Mouse (Mus musculus) small intestine, adult 2 months (tissue): ENCODE data around the gene Stub1. TPM values are rescaled to one million over a fixed set of nuclear protein-coding genes. Genes with fewer than 3 reads are reported as not detected.

Experiments
- H3K27ac ChIP-seq: fragments of 200-500 bp; 2 replicates; pipeline ENCODE4 v1.5.1; 2012; ENCODE audit warnings: low read depth, low read length, control low read depth, inconsistent platforms; ENCODE audit not compliant: insufficient read depth
- H3K27me3 ChIP-seq: fragments of 200-500 bp; 2 replicates; pipeline ENCODE4 v1.6.1; 2012; ENCODE audit warnings: mild to moderate bottlenecking, moderate library complexity, low read length, inconsistent platforms; ENCODE audit not compliant: control insufficient read depth, insufficient read depth
- H3K36me3 ChIP-seq: fragments of 200-500 bp; 2 replicates; pipeline ENCODE4 v1.6.1; 2012; ENCODE audit warnings: mild to moderate bottlenecking, low read length, control low read depth, inconsistent platforms; ENCODE audit not compliant: control insufficient read depth, insufficient read depth
- H3K4me1 ChIP-seq: fragments of 200-500 bp; 2 replicates; pipeline ENCODE4 v1.6.1; 2012; ENCODE audit warnings: low read length, inconsistent platforms, mixed read lengths; ENCODE audit not compliant: control insufficient read depth, insufficient read depth, insufficient read length
- H3K4me3 ChIP-seq: fragments of 200-500 bp; 2 replicates; pipeline ENCODE4 v1.5.1; 2012; ENCODE audit warnings: low read depth, mild to moderate bottlenecking, control low read depth, inconsistent platforms, low read length, moderate library complexity
- CTCF ChIP-seq: fragments of 200-500 bp; IDR thresholded peaks from 2 replicates; pipeline ENCODE4 v1.5.1; 2012; ENCODE audit warnings: low read depth, mild to moderate bottlenecking, control low read depth, inconsistent platforms, low read length, moderate library complexity, mixed read lengths; ENCODE audit not compliant: insufficient replicate concordance, insufficient read length; ENCODE audit errors: extremely low read depth
- POLR2A ChIP-seq: fragments of 200-500 bp; IDR thresholded peaks from 2 replicates; pipeline ENCODE4 v1.6.1; 2012; ENCODE audit warnings: low read depth, mild to moderate bottlenecking, control low read depth, inconsistent platforms, low read length, moderate library complexity
- WGBS: fragments of 180-500 bp; shearing (Covaris S2); methylation state at CpG from one replicate; pipeline ENCODE4 v1.1.7; 2018; 5-methylcytosine and 5-hydroxymethylcytosine counted together
- polyA plus RNA-seq: library from polyadenylated mRNA; depleted of rRNA; stranded (reverse); fragments of >200 nt; gene quantifications from 2 replicates; pipeline ENCODE4 v1.2.3, GENCODE M21; 2012; rRNA removed

Stub1 gene
- 76.7 and 141 TPM in 2 replicates for polyA plus RNA-seq

DNA sequence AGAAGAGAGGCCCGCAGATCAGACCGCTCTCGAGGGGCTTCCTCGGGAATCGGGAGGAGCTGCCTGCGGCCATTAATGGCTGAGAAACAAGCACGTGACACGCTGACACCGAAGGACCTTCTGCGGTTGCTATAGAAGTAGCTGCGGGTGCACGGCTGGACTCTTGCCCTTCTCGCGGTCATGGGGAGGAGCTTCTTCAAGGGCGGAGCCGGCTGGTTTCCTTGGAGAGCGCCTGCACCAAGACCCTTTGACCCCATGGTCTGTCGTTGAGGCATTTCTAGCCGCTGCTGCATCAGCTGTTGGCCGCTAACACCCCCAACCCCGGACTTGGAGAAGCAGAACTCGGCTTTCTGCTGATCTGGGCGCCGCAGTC, at the start of gene Stub1:
Gene Stub1, minus strand, starts transcription at position 114 of the 373 bp plus-strand sequence.
- peak within 1 kb of the TSS; percentile 99 for H3K27ac ChIP-seq
- peak within 1 kb of the TSS; percentile 83 for H3K4me3 ChIP-seq
- no peak for TF ChIP-seq CTCF
- peak; percentile 9; the same call in 1 of the 2 replicates for TF ChIP-seq POLR2A
- 1% methylated on average over 24 of the region's 24 CpGs for WGBS
- peaks cover 15% of the 10 kb centered on the region for H3K36me3 ChIP-seq
- peaks cover 52% of the 10 kb centered on the region for H3K4me1 ChIP-seq
- no peaks in the 10 kb centered on the region for H3K27me3 ChIP-seq

DNA sequence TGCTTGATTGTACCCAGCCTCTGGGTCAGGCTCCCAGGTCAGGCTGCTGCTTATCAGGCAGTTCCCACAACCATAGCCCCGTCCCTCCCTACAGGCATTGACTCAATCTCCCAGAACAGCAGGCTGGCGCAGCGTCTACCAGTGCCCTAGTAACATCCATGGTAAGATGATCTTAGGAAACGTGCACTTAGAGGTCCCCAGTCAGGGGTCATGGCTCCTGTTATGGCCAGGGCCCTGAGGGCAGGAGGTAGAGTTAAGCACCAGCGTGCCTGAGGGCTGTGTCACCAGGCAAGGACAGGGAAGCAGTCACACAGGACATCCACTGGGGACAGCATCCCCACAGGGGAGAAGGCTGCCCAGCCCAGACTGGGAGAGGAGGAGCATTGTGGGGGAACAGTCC, 49.1 kb upstream of the Stub1 start:
- H3K4me3 ChIP-seq, result no peak overlapping the region
- H3K36me3 ChIP-seq, result peaks cover 31% of the 10 kb centered on the region
- peaks cover 3% of the 10 kb centered on the region for H3K4me1 ChIP-seq
- TF ChIP-seq POLR2A, result no peak
- no peak for TF ChIP-seq CTCF
- 73% methylated on average over 5 of the region's 5 CpGs for WGBS
- no peak overlapping the region for H3K27ac ChIP-seq
- H3K27me3 ChIP-seq, result no peaks in the 10 kb centered on the region

DNA sequence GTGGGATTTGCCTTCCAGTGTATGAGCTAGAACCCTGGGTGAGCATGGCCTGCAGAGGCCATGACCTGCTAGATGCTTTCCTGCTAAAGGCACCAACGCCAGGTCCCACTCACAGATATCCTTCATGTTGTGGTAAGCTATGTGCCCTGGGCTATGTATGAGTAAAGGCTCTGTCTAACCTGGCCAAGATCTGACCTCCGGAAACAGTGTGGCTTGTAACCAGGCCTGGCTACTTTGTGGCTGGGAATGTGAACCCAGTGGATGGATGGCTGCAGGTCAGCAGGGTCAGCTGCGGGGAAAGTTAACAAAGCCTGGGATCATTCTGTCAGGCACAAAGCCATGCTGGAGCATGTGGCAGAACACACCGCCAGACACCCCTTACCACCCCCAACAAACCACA, 48.5 kb upstream of the Stub1 start:
- WGBS, result 76% methylated on average over 4 of the region's 4 CpGs
- H3K27ac ChIP-seq, result no peak overlapping the region
- TF ChIP-seq POLR2A (no peak), CTCF (no peak)

GRCm38 (mm10) chr17:25880913-25881641, 47.9 kb upstream of the Stub1 start:
- Histone ChIP-seq H3K27ac (no peak overlapping the region), H3K4me1 (peaks cover 7% of the 10 kb centered on the region), H3K36me3 (peaks cover 31% of the 10 kb centered on the region), H3K4me3 (no peak overlapping the region), H3K27me3 (no peaks in the 10 kb centered on the region)
- TF ChIP-seq CTCF (no peak), POLR2A (no peak)
- 50% methylated on average over 5 of the region's 5 CpGs for WGBS

More for the DNA sequence above, 48.5 kb upstream of the Stub1 start:
- H3K36me3 ChIP-seq, result peaks cover 31% of the 10 kb centered on the region
- peaks cover 3% of the 10 kb centered on the region for H3K4me1 ChIP-seq
- no peaks in the 10 kb centered on the region for H3K27me3 ChIP-seq
- no peak overlapping the region for H3K4me3 ChIP-seq

DNA sequence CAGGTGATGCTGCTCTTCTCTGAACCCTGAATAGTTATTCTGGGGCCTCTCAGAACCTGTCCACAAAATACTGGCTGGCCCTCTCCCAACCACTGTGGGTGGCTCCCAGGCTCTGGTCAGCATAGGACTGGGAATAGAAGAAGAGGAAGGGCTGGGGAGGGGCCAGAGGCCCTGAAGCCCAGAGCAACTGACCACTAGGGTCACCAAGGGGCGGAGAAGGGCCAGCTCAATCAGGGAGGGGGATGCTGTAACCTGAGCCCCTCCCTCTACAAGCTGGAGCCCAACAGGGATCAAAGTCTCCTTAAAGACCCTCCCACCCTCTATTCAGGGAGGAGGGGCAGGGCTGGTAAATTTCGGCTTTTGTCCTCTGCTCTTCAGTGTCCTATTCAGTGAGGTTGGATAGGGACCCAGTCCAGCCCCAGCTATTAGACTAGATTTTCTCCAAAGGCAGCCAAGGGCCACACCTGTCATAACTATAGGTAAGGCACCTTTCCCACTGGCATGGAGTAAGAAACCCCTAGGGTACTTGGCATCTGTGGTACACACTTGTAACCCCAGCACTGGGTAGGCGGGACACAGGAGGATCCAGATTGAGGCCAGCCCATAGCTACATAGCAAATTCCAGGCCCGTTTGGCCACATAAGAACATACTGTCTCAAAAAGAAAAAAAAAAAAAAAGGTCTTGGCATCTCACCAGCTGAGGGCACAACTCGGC, 47.1 kb upstream of the Stub1 start, which contains the start of gene Wfikkn1:
Gene Wfikkn1, minus strand, starts transcription at position 663 of the 715 bp plus-strand sequence.
- TF ChIP-seq POLR2A, result no peak; the same call in 1 of the 2 replicates
- no peak for TF ChIP-seq CTCF
- Histone ChIP-seq H3K27me3 (no peaks in the 10 kb centered on the region), H3K27ac (no peak within 1 kb of the TSS), H3K36me3 (peaks cover 31% of the 10 kb centered on the region), H3K4me1 (peaks cover 10% of the 10 kb centered on the region), H3K4me3 (no peak within 1 kb of the TSS)
- 50% methylated on average over 5 of the region's 5 CpGs for WGBS

- TF ChIP-seq POLR2A (no peak), CTCF (no peak)
- 67% methylated on average over 8 of the region's 8 CpGs for WGBS
- no peaks in the 10 kb centered on the region for H3K27me3 ChIP-seq
- H3K4me3 ChIP-seq, result no peak overlapping the region
- peaks cover 10% of the 10 kb centered on the region for H3K4me1 ChIP-seq
- peaks cover 31% of the 10 kb centered on the region for H3K36me3 ChIP-seq
- no peak overlapping the region for H3K27ac ChIP-seq
Observed at GRCm38 (mm10) chr17:25879750-25880149, 46.5 kb upstream of the Stub1 start.

DNA sequence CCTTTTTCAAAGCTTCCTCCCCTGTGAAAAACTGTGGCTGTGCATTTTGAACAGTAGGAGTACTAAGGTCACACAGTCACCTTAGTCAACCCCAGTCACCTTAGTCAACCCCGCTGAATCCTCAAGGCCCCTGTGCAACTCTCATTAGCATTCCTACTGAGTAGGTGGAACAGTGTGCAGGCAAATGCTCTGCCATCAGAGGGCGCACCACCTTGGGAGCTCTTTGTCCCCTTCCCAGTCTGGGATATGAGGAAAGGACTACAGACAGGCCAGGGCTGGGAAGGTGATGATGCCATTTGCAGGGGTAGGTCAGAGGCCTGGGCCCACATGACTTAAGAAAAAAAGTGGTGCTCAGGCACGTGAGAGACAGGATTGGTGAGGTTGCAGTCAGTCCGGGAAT, 46.1 kb upstream of the Stub1 start:
- no peak overlapping the region for H3K27ac ChIP-seq
- H3K36me3 ChIP-seq, result peaks cover 27% of the 10 kb centered on the region
- TF ChIP-seq POLR2A, result 0 out of 2 replicates have a peak, but pooled peaks have one; percentile 3
- peak; percentile 58; the same call in 1 of the 2 replicates for TF ChIP-seq CTCF
- peaks cover 10% of the 10 kb centered on the region for H3K4me1 ChIP-seq
- H3K4me3 ChIP-seq, result no peak overlapping the region
- 71% methylated on average over 4 of the region's 4 CpGs for WGBS
- no peaks in the 10 kb centered on the region for H3K27me3 ChIP-seq
